Mouse (Mus musculus): ENCODE data around the gene Ptprh.
"Not testable (repeated sequence)": the region's sequence is repeated elsewhere in the genome, so short reads cannot be mapped to it uniquely, and the experiment has no call there.

The Ptprh gene

DNA sequence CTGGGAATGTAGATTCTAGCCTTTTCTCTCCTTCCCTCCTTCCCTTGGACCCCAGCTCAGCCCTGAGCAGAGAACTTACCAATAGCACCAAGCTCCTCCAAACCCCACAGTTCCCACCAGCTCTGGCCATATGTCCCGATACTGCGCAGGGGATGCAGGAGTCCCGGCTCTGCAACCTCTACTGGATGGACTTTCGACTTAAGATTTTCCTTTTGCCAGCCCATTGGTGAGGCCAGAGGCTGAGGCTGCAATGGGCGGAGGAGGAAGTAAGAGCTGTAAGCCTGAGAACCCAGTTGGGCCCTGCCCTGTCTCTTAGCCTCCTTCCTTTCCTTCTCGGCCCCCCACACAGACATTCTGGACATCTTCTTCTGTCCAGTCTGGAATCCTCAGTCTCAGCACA, 872 bp downstream of the Ptprh start:
- no peak for DNase-seq (ENCODE audit: low spot score)

DNA sequence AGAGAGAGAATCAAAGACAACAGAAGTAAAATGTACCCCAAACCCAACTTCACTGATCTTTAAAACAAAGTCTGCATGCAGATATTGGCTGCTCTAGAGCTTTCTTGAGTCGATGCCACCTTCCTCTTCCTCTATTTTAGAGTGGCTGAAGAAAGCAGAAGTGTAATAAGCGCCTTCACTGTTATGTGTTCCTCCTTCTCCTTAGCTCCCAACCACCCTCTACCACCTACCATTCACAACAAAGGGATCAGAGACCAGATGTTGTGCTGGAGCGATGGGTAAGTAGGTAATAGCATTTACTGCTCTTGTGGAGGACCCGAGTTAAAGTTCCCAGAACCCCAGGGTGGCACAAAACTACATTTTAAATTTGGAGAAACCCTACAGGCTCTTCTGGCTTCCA, 6.8 kb downstream of the Ptprh start:
- not testable (repeated sequence) for DNase-seq (ENCODE audit: low spot score)

DNA sequence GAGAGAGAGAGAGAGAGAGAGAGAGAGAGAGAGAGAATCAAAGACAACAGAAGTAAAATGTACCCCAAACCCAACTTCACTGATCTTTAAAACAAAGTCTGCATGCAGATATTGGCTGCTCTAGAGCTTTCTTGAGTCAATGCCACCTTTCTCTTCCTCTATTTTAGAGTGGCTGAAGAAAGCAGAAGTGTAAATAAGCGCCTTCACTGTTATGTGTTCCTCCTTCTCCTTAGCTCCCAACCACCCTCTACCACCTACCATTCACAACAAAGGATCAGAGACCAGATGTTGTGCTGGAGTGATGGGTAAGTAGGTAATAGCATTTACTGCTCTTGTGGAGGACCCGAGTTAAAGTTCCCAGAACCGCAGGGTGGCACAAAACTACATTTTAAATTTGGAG, 22.4 kb downstream of the Ptprh start:
- not testable (repeated sequence) for DNase-seq (ENCODE audit: low spot score)

DNA sequence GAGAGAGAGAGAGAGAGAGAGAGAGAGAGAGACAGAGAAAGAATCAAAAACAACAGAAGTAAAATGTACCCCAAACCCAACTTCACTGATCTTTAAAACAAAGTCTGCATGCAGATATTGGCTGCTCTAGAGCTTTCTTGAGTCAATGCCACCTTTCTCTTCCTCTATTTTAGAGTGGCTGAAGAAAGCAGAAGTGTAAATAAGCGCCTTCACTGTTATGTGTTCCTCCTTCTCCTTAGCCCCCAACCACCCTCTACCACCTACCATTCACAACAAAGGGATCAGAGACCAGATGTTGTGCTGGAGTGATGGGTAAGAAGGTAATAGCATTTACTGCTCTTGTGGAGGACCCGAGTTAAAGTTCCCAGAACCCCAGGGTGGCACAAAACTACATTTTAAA, 31.5 kb downstream of the Ptprh start:
- not testable (repeated sequence) for DNase-seq (ENCODE audit: low spot score)

DNA sequence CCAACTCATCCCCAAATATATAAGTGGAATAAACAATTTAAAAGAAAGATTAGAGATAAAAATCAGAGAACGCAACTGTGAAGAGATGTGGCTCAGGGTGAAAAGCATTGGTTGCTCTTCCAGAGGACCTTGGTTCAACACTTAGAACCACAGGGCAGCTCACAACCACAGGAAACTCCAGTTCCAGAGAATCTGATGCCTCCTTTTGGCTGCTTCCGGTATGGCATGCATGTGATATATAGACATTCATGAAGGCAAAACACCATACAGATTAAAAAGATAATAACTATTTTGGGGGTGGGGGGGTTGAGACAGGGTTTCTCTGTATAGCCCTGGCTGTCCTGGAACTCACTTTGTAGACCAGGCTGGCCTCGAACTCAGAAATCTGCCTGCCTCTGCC, 41.2 kb downstream of the Ptprh start:
- DNase-seq (ENCODE audit: low spot score), result no peak

DNA sequence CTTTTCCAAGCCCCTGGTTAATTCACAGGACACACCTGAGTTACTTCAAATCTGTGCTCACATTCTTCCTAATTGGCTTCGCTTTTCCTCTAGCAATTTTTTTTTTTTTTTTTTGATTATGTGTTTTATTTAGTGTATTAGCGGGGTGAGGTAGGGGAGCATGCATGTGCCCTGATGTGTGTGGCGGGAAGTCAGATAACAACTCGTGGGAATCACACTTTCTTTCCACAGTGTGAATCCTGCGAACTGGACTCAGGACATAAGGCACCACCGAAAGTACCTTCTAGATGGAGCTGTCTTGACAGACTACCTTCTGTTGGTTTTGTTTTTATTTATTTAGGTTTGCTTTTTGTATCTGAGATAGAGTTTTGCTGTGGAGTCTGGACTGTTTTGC, 46.7 kb downstream of the Ptprh start:
- no peak for DNase-seq (ENCODE audit: low spot score)

DNA sequence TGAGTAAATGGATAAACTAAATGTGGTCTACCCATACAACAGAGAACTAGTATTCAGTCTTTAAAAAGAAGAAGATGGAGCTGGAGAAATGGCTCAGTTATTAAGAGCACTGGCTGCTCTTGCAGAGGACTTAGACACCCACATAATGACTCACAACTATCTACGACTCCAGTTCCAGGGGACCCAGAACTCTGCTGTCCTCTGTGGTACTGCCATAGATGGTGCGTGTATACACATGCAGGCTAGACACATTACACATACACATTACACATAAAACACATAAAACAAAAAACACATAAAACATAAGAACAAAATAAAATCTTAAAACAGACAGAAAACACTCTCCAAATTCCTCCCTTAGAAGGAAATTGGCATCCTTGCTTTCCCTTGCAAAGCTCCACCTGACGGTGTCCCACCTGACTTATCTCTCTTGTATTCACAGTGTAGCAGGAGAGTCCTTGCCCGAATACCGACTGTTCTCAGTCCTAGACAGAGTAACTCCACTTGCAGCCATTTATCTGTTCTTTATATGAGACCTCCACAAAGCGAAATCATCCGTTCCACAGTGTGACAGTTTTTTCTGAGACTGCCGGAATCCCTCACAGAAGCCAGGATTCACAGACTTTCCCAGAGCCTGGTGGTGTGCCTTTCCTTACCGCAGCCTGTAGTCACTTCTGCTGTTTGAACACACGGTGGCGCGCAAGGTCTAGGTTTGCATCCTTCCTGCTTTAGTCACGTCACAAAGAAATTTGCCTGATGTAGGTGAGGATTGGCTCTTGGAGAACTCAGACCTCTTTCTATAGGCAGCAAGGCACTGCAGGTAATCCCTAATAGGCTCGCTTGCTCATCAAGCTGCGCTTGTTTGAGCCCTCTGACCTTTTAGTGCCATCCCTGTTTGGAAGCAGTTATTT, 47.3 kb downstream of the Ptprh start:
- peak; percentile 72 for DNase-seq (ENCODE audit: low spot score)

DNA sequence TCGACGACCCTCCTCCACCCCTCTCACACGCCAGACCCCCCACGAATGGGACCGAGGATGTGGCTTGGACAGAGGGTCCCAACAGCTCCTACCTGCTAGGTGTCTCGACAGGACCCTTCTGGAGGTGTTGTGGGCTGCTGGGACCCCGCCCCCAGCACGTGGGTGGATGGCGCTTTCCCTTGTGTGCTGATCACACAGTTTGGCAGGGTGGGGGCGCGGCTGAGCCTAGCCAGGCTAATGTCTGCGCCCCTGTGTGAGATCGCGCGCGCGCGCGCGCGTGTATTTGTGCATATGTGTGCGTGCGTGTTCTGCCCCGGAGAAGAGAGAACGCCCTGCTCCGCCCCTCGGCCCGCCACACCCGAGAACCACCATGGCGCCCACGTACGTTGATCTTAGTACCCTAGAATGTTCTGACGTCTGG, 56.6 kb downstream of the Ptprh start, which contains the start of gene Syt5:
TSS of gene Syt5 (minus strand) at position 321 of the 421 bp plus-strand sequence.
- no peak for DNase-seq (ENCODE audit: low spot score)

DNA sequence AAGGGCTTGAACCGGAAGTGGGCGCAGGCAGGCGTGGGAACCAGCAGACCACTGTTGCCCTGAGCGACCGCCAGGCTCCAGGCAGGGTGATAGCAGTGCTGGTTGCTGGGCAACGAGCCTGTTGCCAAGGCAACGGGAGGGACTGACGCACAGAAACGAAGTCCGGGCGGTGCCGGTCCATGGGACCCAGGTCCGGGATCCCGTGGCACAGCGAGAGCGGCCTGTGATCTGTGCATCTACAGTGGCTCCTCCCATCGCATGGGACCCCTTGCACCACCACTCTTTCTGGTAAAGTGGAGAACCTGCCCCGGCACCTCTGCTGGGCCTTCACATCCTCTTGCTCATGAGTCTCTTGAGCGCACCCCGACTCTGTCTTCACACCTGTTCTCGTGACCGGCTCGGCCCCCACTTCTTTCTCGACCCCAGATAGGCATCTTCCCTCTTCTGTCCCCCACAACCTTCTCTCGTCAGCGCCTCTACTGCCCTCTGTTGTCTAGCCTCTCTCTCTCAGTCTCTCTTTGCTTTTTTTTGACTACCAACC, 57.2 kb downstream of the Ptprh start:
- DNase-seq (ENCODE audit: low spot score), result no peak

DNA sequence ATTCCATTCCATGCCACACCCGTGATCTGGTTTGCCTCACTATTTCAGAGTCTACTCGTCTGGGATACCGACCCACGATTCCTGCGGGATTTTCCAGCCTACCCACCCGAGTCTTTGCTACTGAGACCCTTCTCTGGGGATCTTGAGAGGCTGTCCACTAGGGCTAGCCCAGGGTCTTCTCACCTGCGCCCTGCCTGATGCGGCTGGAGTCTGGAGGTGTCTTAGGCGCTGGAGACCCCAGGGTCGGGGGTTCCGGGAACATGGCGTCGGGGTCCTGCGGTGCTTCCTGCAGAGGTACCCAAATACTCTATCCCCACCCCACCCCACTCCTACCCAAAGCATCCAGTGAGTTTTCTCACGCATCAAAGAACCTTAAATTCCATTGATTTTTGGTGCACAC, 57.8 kb downstream of the Ptprh start:
- DNase-seq (ENCODE audit: low spot score), result no peak

DNA sequence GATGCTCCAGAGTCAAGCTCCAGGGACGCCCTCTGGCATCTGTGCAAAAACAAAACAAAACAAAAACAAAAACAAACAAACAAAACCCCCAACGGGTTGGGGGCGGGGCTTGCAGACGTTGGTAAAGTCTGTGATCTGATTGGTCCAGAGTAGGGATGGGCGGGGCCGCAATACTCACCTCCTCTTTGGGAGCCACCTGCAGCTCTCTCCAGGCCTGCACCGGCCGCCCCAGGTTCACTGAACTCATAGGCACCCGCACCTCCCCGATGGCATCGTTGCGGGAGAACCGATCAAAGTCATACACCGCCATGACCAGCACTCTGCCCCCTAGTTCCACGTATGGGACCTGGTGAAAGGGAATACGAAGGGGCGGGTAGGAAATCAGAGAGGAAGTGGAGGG, 61.8 kb downstream of the Ptprh start:
- no peak for DNase-seq (ENCODE audit: low spot score)

DNA sequence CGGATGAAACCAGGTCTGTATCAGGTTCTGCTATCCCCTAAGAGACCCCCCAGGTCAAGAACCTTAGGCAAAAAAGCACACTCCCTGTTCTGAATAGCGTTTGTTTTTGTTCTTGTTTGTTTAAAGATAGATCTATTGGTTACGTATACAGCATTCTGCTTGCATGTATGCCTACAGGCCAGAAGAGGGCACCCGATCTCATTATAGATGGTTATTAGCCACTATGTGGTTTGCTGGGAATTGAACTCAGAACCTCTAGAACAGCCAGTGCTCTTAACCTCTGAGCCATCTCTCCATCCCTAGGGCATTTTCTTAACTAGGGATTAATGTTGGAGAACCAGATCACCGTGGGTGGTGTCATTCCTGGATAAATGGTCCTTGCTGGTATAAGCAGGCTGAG, 62.5 kb downstream of the Ptprh start:
- no peak for DNase-seq (ENCODE audit: low spot score)

DNA sequence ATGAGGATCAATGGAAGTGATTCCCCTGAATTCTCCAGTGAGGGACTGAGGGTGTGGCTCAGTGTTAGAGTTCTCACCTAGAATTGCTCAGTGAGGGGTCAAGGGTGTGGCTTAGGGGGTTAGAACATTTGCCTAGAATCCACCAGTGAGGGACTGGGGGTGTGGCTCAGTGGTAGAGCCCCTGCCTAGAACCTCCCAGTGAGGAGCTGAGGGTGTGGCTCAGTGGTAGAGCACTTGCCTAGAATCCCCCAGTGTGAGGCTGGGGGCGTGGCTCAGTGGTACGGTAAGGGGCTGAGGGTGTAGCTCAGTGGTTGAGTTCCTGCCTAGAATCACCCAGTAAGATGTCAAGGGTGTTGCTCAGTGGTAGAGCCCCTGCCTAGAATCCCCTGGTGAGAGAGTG, 64.8 kb downstream of the Ptprh start:
- no peak for DNase-seq (ENCODE audit: low spot score)

DNA sequence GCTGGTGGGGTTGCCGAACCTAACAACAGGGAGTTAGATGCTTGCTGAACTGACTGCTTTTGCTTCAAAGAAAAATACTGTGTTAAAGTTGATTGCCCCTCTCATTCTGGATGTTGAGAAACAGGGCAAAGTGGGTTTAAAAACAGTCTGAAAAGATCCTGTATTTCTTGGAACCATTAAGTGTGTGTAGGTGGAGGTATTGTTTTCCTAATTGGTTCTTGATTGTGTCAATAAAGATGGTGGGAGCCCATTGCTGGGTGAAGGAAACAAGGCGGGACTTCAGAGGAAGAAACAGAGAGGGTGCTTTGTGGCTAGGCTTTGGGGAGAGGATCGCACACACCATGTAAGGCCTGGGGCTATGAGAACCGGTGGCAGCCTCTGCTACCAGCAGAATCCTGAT, 66.7 kb downstream of the Ptprh start:
- no peak for DNase-seq (ENCODE audit: low spot score)

DNA sequence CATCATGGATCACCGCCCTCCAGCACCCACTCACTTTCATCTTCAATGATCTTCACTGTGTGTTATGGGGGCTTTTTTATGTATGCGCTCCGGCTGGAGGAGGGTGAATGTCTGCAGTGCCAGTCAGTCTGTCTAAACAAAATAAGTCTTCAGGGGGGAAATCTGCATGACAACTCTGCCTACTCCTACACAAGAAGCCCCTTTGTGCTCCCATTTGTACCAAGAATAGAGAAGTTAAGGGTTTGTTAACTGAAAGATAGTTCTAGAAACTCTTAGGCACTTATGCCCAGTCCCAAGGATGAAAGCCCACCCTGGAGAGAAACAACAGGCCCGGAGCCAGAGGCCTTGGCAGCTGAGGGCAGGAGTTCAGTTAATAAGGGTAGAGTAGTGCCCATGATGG, 67.5 kb downstream of the Ptprh start:
- DNase-seq (ENCODE audit: low spot score), result no peak

DNA sequence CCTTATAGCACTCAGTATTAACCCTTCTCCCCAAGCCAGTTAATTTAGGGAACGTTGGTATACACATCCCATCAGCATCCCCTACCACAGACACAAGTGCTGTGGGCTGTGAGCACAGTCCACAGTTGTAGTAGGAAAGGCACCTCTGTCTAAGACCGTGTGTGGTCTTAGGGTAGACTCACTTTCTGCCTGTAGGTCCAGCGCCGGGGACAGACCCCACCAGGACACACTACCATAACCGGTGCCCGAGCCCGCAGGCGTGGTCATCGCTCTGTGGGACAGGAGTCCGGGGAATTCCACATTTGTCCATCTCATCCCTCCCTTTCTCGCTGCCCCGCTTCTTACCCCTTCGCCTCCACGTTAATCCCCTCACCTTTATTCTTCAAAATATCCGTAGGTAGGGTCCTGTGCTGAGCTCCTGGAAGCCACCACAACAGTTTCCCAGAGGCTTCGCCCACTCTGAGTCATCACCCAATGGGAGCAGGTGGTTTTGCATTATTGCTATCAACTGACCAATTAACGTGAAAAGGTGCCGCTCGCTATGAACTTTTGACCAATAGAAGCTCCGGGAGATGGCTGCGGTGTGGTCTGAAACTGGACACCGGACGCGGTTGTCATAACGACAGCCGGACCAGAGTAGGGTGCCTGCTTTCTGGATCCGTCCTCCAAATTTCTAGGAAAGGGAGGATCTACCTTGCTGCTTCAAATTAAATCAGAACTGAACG, 71.7 kb downstream of the Ptprh start, which contains the start of gene Dnaaf3:
TSS of gene Dnaaf3 (minus strand) at position 449 of the 725 bp plus-strand sequence.
- DNase-seq (ENCODE audit: low spot score), result peak; percentile 79

DNA sequence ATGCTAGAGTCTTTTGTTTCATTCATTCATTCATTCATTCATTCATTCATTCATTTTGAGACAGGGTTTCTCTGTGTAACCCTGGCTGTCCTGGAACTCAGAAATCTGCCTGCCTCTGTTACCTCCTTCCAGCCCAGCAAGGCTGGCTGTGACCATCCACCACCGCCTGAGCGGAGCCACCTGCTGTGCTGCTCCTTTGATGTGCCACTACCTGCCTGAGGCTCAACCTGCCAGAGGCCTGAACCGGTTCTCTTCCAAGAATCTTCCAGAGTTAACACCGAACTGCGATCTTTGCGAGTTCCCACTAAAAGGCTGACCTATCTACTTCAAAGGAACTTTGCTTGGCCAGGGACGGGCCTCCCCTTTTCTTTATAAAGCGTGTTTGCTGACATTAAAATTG, 73.7 kb downstream of the Ptprh start:
- not testable (repeated sequence) for DNase-seq (ENCODE audit: low spot score)

DNA sequence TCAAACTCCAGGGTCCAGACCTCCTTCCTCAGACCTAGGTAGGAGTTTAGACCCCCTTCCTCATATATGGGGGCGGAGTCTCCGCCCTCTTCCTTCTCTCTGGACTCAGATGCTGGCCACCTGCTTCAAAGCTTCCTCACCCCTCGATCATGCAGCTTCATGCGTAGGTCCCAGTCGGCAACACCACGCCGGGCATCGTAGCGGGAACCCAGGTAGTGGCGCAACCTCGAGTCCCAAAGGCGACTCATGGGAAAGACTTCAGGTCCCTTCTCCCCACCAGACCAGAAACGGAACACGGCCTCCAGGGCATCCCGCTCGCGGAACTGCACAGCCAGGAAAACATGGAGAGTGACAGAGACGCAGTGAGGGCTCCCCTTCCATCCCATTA, 76.5 kb downstream of the Ptprh start:
- DNase-seq (ENCODE audit: low spot score), result no peak

DNA sequence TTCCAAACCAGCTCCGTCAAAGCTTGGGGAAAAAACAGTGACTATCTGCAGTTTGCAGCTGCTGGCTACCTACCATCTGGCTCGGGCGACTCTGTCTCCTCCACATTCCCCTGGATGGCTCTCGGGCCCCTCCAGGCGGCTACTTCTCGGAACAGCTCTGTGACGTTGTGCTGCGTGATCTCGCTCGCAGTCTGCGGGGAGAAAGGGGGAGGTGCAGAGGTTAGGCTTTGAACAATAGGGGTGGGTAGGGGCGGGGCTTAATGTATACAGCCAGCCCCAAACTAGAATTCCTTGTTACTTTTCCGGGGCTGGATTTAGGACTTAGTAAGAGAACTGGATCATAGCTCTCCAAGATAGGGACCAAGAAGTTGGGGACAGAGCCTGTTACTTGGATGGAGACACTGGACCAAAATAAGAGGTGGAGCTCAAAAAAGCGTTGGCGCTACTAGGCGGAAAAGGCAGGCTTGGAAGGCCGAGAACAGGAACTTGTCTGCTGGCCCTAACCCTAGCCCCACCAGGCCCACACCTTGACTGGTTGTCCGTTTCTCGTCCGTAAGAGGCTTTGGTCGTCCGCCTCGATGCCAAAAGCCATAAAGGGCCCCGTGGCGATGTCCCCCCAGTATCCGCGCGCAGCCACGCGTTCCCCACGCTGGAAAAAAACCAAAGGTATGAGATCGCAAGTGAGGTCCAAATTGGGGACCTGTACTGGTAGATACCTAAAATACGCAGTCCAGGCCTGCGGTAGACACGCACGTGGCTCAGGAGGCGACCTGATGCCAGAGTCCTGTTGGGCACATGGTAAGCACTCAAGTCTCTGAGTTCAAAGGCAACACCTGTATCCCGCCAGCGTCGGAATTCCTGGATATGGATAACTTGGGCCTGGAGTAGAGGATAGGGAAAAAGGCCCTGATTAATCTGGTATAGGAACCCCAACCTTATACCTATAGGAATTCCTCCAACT, 77.2 kb downstream of the Ptprh start:
- DNase-seq (ENCODE audit: low spot score), result peak; percentile 83

DNA sequence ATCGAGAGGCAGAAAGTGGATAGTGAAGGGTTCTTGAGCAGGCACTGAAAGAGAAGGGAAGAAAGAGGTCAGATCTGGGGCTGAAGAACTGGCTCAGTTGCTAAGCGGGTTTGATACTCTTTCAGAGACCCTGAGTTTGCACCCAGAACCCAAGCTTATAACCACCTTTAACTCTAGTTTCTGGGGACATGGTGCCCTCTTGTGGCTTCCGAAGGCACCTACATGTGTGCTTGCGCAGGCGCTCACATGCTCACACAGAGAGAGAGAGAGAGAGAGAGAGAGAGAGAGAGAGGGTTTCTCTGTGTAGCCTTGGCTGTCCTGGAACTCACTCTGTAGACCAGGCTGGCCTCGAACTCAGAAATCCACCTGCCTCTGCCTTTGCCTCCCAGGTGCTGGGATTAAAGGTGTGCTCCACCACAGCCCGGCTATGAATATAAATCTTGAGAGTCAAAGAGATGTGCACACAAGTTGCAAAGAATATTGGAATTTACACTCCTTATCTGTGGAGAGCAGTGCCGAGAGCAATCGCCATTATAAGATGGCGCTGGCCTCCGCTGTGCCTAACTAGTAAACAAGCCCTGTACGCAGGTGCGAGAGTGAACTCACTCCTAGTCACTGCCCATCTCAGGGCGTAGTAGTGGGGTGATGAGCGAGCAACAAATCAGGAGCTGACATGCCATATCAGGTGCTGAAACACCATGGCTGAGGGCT, 79.5 kb downstream of the Ptprh start, which contains the start of gene Tnni3:
TSS of gene Tnni3 (minus strand) at position 18 of the 711 bp plus-strand sequence.
- peak; percentile 26 for DNase-seq (ENCODE audit: low spot score)

Measured in yolk sac, embryonic 10.5 days (tissue).